Mouse (Mus musculus) bone marrow, adult 2 months (tissue): ENCODE measurements around the gene Fhl2. TPM values are rescaled to one million over a fixed set of nuclear protein-coding genes. Genes with fewer than 3 reads are reported as not detected.

Source experiments
- H3K27ac ChIP-seq: fragments of 200-500 bp; 2 replicates; pipeline ENCODE4 v1.5.1; 2012; ENCODE audit warnings: low read depth, mild to moderate bottlenecking, control low read depth, inconsistent platforms, low read length; ENCODE audit not compliant: control insufficient read depth, poor library complexity, insufficient read depth
- H3K4me1 ChIP-seq: fragments of 200-500 bp; 2 replicates; pipeline ENCODE4 v1.6.1; 2011; ENCODE audit warnings: low read length; ENCODE audit not compliant: control insufficient read depth, insufficient read depth
- H3K4me3 ChIP-seq: fragments of 200-500 bp; replicated peaks from 2 replicates; pipeline ENCODE3; 2011; ENCODE audit warnings: mild to moderate bottlenecking, low read depth, low read length, control low read depth; ENCODE audit not compliant: control insufficient read depth
- CTCF ChIP-seq: fragments of 200-500 bp; IDR thresholded peaks from 2 replicates; pipeline ENCODE4 v1.5.1; 2011; ENCODE audit warnings: low read length, control low read depth; ENCODE audit not compliant: control insufficient read depth, insufficient read depth
- POLR2A ChIP-seq: fragments of 200-500 bp; IDR thresholded peaks from 2 replicates; pipeline ENCODE4 v1.6.1; 2011; ENCODE audit warnings: low read depth, mild to moderate bottlenecking, control low read depth, low read length, borderline replicate concordance; ENCODE audit not compliant: control insufficient read depth
- WGBS: fragments of 180-500 bp; shearing (Covaris S2); methylation state at CpG from one replicate; pipeline ENCODE4 v1.1.7; 2018; 5-methylcytosine and 5-hydroxymethylcytosine counted together
- polyA plus RNA-seq: library from polyadenylated mRNA; stranded (reverse); fragments of >200 nt; gene quantifications from 2 replicates; pipeline ENCODE4 v1.2.4, GENCODE M21; 2011; ENCODE audit warnings: low replicate concordance; ENCODE audit not compliant: missing spikeins, insufficient read depth, insufficient read length

The Fhl2 gene
- 3.4 and 9.0 TPM in 2 replicates for polyA plus RNA-seq

- TF ChIP-seq CTCF (no peak), POLR2A (no peak)
- H3K27ac ChIP-seq: no peak within 1 kb of the TSS
- 76% methylated on average over 5 of the region's 5 CpGs for WGBS
- H3K4me3 ChIP-seq: no peak within 1 kb of the TSS
- no peaks in the 10 kb centered on the region for H3K4me1 ChIP-seq
Measured at GRCm38 (mm10) chr1:43196661-43197241, at the start of gene Fhl2. Fhl2 (minus strand) TSS chr1:43196984.

DNA sequence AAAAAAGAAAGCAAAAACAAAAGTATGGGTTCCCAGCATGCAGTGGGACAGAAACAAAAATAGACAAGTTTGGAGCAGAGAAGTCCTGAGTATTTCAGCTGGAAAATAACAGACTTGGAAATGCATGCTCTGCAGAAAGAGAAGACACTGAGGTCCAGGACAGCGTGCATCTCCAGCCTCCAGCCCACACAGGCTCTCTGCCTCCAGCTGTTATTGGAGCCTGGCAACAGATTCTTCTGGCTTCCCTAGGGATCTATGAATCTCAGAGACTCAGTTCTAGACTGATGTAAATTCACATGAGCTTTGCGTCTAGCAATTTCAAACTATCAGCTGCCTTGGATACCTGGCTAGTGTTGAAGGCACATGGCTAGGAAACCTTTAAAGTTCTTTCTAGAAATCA, 48.2 kb upstream of the Fhl2 start:
- TF ChIP-seq POLR2A (no peak), CTCF (no peak)
- Histone ChIP-seq H3K4me3 (no peak overlapping the region), H3K4me1 (no peaks in the 10 kb centered on the region; the same call in 1 of the 2 replicates), H3K27ac (no peak overlapping the region)
- 85% methylated on average over 2 of the region's 2 CpGs for WGBS

GRCm38 (mm10) chr1:43241208-43241607, 44.4 kb upstream of the Fhl2 start:
- Histone ChIP-seq H3K27ac (no peak overlapping the region), H3K4me1 (no peaks in the 10 kb centered on the region; the same call in 1 of the 2 replicates), H3K4me3 (no peak overlapping the region)
- WGBS: 4% methylated on average over 2 of the region's 2 CpGs
- TF ChIP-seq POLR2A (no peak), CTCF (no peak)

DNA sequence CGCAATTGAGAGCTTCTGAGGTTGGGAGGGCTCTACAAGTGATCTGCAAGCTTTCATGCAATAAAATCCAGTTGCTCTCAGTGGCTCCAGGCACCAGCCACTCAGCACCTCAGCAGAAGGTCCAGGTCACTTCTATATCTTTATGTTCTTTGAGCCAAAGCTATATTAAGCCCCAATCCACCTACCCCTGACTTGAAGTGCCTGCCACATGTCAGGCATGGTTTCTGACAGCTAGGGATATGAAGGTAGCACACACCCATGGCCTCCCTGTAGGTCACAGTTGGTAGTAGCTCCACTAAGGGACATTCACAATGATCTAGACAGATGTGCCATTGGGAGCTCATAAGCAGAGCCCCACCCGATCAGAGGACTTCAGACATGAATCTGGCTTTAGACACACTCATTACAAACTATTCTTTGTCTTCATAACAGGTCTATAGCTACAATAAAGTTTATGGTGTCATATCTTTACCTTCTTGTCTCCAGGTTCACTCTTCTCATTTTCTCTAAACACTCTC, 43.1 kb upstream of the Fhl2 start:
- Histone ChIP-seq H3K4me3 (no peak overlapping the region), H3K27ac (no peak overlapping the region), H3K4me1 (no peaks in the 10 kb centered on the region; the same call in 1 of the 2 replicates)
- no peak for TF ChIP-seq CTCF
- TF ChIP-seq POLR2A: no peak
- 80% methylated on average over 2 of the region's 2 CpGs for WGBS

DNA sequence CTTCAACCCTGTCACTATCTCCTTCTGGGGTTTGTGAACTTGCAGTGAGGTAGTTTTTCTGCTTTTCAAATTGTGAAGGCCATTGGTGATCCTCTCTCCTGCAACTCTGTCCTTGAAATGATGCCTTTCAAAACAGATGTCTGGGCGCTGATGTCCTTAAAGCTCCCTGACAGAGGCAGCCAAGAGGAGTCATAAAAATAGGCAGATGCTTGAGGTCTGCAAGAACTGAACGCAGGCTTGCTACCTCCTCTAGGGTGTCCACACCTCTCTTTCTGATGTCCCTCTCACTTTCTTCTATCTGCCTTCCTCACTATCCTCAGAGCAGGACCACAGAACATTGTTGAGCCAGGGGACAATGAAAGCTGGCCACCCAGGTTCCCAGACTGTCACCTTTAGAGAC, 41.7 kb upstream of the Fhl2 start:
- no peak for TF ChIP-seq CTCF
- Histone ChIP-seq H3K4me3 (no peak overlapping the region), H3K4me1 (no peaks in the 10 kb centered on the region; the same call in 1 of the 2 replicates), H3K27ac (no peak overlapping the region)
- 73% methylated on average over 2 of the region's 2 CpGs for WGBS

DNA sequence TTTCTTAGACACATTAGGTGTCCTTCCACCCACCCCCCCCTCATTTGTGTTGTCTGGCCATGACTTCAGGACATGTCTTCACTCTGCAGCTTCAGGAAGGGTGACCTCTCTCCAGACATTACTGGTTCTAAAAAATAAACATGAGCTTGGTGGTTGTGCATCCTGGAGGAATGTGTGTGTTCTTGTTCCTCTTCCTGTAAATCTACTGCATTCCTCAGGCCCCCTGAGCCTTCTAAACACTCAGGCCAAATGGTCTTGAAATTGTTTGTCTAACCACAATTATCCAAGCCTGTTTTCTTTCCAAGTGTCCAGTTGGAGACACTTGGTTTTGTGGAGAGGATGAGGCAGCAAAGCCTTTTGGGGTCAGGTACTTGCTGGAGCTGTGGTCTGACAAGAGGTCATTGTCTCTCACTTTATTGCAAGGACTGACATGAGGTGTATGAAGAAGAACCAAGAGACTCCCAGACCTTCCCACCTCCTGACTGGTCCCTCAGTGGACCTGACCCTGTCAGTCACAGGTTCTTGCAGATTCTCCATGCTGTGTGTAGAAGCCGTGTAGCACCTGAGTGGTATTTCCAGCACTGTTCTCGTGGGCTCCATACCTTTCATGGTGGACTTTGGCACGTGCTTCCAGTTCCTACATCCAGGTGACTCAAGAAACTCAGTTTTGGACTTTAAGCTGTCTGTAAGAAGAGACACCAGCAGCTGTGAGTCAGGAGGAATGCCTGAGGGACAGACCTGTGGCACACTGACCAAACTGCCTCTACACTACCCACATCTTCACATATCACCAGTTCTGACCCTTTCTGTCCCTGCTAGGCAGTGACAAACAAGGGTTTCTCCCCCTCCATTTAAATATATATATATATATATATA, 40.8 kb upstream of the Fhl2 start:
- no peak for TF ChIP-seq POLR2A
- no peak for TF ChIP-seq CTCF
- no peak overlapping the region for H3K27ac ChIP-seq
- H3K4me3 ChIP-seq: no peak overlapping the region
- no peaks in the 10 kb centered on the region; the same call in 1 of the 2 replicates for H3K4me1 ChIP-seq
- WGBS: 76% methylated on average over 3 of the region's 3 CpGs

GRCm38 (mm10) chr1:43225531-43226151, 28.9 kb upstream of the Fhl2 start:
- Histone ChIP-seq H3K4me3 (no peak overlapping the region), H3K27ac (no peak overlapping the region), H3K4me1 (no peaks in the 10 kb centered on the region; the same call in 1 of the 2 replicates)
- TF ChIP-seq POLR2A (no peak), CTCF (no peak)
- WGBS: 49% methylated on average over 8 of the region's 8 CpGs

GRCm38 (mm10) chr1:43224943-43225342, 28.2 kb upstream of the Fhl2 start:
- Histone ChIP-seq H3K27ac (no peak overlapping the region), H3K4me1 (no peaks in the 10 kb centered on the region; the same call in 1 of the 2 replicates)
- TF ChIP-seq POLR2A (no peak), CTCF (no peak)

More at GRCm38 (mm10) chr1:43224943-43225342, 28.2 kb upstream of the Fhl2 start:
- H3K4me3 ChIP-seq: no peak overlapping the region
- 48% methylated on average over 4 of the region's 4 CpGs for WGBS
